Mouse (Mus musculus) cerebellum, postnatal 25 days (tissue): ENCODE data around the gene Mpv17.

Experiments
- DNase-seq, 2 experiments: peaks; one replicate each; pipeline ENCODE4 v3.0.0; 2021; ENCODE audit warnings: mixed read lengths in 2 of 2

The Mpv17 gene

DNA sequence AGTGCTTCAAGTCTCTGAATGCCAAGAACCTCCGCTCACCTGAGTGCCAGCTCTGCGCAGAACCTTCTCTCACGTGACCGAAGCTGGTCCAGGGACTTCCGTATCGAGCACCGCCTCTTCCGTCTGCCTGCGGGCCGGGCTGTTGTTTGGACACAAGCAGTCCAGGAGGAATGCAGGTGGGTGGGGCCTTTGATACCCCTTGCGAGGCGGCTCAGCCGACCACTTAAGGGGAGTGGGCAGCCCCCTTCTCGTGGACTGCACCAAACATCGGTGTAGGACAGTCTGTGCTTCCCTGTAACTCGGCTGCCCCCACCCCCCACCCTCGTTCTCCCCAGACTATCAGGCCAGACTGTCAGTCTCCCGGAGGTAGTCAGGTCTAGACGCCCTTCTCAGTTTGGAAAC is at the start of gene Mpv17:
Gene Mpv17, minus strand, starts transcription at position 100 of the 402 bp plus-strand sequence.
- peak; percentile 86 to 89 for DNase-seq

DNA sequence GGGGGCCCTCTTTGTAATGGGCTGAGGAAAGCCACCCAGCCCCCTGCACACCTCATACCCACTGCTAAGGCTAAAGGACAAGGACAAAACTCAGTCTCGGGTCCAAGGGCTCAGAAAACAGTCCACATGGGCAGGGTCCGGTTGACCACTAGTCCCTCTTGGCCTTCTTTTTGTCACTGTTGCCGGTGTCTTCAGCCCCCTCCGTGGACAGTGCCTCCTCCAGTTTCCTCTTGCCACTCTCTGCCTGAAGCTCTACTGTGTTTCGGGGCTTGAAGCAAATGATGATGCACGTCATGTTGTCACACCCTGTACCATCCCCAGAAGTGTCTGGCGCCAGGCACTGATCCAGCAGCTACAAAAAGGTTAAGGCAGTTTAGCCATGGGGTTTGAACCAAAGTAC is 48.9 kb upstream of the Mpv17 start:
- DNase-seq: peak in 1 of 2 experiments; percentile 26

DNA sequence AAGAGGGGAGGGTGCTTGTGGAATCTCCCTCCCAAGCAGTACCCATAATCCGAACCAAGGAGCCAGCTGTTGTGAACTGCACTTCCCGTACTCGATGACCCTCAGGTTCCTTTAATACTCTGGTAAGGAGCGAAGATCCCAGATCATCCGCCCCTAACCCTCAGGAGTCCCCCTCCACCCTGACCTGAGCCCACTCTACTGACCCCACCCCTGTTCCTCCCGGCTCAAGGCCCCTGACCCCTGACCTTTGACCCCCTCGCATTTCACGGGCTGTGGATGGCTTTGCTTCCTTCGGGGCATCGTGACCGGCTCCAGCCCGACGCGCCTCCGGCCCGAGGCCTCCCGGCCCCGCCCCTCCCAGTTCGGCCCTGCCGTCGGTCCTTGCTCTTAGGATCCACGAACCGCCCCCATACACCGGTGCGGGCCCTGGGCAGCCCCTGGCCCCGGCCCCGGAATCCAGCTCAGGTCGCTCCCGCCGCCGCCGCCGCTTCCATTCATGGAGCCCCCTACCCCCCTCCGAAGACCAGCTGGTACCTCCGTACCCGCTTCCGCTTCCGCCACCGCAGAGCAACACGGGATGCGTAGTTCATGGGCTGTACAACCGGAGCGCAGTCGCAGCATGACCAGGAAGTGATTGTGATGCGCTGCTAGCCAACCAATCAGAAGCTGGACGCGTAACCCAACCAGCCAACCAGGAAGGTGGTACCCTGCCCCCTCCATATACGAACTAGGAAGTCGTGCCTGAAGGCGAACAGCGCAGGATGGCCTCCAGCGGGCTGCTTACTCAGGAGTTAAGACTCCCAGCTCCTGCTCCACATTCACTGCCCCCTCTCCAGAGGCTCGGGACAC is 47.9 kb upstream of the Mpv17 start, which contains the start of gene Zfp513:
Gene Zfp513, minus strand, starts transcription at position 562 of the 849 bp plus-strand sequence.
- DNase-seq: peak; percentile 94 to 95

DNA sequence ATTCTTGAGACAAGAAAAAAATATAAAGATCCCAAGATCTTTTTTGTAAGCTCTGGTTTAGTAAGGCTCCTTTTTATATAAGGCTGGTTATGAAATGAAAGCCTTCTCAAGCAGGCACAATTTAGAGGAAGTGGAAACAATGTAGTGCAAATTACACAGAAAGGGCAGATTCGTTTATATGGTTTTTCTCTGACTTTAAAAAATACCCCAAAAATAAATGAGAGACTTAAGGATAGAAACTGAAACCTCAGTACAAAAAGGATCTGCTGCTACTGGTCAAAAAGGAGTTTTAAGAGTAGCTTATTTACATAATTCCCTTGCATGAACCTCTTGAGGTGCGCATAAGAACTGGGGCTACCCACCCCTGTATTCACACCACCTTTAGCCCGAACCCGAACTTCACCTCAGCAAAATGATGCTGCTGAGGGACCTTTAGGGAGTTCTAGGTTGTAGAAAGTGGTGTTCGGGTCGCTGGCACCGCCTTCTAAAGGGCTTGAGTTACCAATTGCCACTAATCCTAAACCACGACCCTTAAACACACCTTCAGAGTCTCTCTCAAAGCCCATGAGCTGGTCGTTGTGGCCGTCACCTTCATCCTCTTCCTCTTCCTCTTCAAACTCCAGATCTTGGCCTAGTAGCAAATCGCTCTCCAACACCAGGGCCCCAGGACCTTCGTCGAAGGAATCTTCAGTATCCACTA is 47.1 kb upstream of the Mpv17 start:
- no peak for DNase-seq

DNA sequence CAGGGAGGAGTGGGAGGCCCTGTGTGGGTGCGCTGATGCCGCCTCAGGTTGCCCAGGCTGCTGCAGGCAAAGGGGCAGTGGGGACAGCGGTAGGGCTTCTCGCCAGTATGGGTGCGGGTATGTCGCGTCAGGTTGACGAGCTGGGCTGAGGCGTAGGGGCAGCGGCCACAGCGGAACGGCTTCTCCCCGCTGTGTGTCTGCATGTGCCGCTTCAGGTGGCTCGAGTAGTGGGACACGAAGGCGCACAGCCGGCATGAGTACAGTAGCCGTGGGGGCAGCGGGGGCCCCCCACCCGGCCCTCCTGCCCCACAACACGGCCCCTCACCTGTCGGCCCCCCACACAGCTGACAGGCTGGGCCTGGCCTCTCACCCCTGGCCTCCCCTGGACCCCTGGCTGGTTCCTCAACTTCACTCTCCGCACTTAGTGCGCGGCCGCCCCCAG is 46.3 kb upstream of the Mpv17 start:
- DNase-seq: peak; percentile 36 to 54

DNA sequence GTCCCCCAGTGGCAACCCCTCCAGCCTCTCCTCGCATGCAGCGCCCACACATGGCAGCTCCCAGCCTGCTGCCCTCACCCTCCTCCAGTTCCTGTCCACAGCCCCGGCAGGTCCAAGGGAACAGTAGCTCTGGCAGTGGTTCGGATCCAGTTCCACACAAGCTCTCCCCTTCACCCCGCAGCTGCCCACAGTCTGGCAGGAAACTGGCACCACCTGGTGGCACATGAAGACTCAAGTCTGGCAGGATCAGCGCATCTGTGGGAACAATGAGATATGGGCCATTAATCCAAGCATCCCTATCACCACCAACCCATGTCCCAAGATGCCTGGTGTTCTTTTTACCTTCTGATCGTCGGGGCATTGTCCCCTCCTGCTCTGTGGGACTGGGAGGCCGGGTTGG is 45.8 kb upstream of the Mpv17 start:
- no peak for DNase-seq

DNA sequence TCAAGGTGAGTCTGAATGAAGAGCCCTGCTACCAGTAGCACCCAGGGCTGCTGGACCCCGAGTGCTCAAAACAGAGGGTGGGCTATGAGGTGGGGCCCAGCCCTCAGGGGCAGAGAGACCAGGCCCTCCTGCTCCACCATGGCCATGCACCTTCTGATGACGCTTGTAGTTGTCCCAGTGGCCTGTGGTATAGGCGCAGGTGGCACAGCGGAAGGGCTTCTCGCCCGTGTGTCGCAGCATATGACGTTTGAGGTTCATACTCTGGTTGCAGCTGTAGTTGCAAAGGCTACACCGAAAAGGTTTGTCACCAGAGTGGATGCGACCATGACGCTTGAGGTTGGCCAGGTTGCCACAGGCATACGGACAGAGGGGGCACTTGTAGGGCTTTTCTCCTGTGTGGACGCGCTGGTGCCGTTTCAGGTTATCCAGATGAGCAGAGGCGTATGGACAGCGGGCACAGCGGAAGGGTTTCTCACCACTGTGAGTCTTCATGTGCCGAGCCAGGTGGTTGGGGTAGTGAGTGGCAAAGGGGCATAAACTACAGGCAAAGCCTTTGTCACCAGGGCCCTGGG is 45.4 kb upstream of the Mpv17 start:
- DNase-seq: peak in 1 of 2 experiments; percentile 42

DNA sequence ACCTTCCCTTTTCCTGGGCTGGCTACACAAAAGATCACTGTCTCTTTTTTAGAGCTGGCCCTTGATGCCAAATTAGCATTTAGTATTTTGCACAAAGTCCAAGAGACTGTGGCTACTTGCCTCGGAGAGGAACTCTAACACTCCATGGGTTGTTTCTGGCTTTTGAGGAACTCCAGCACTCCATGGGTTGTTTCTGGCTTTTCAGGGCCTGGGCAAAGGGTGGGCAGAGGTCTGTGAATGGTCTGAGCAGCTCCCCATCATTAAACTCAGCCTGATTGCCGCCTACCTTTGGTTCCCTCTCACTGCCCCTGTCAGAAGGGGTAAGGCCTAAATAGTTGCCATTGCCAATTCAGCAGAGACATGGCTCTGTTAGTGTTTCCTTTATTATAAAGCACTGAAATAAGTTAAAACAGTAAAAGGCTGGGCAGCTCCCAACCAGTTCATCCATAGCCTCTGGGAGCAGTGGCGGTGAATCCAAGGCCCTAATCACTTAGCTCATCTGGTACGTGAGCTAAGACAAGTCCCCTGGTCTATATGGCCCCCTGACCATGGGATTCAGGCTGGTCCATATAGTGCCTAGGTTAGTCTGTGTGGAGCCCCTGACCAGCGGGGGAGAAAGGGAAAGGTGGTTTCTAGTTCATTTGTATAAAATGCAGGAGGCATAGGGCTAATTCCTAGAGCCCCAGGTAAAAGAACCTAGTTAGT is 44.7 kb upstream of the Mpv17 start:
- DNase-seq: no peak

DNA sequence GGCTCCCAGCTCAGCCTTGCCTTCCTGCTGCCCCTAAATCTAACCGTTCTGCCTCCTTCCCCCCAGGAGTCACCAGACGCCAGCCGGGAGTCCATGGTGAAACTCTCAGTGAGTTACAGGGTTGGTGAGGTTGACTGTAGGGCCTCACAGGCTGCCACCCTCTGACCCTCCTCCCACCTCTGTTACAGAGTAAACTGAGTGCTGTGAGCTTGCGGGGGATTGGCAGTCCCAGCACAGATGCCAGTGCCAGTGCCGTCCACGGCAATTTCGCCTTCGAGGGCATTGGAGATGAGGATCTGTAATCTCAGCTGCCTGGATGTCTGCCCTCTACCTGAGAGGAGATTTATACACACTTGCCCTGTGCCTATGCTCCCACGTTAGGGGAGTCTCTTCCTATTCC is 44.1 kb upstream of the Mpv17 start:
- peak in 1 of 2 experiments; percentile 24 for DNase-seq

DNA sequence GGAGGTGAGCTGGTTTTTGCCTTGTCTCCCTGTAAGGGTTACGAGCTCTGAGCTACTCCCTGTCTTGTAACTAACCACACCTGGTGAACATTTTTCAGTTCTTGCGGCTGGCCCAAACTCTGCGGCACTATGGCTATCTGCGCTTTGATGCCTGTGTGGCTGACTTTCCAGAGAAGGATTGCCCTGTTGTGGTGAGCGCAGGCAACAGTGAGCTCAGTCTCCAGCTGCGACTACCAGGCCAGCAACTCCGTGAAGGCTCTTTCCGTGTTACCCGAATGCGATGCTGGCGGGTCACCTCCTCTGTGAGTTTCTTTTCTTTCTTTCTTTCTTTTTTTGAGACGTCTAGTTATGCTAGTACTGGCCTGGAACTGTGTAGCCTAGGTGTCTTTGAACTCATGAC is 43.0 kb upstream of the Mpv17 start:
- peak in 1 of 2 experiments; percentile 13 for DNase-seq

DNA sequence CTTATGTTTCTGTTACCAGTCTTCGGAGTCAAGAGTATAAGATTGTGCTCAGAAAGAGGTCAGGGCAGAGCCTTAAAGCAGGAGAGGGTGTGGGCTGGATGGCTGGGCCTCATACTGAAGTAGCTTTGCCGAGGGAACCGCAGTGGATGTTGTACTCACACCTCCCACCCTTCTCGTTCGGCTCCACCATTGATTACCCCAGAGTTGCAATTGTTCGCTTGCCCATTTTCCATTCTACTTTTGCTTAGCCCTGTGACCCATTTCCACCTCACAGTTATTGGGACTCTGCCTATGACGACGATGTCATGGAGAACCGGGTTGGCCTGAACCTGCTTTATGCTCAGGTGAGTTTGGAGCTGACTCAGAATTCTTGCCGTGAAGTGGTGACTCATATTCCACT is 42.2 kb upstream of the Mpv17 start:
- no peak for DNase-seq

DNA sequence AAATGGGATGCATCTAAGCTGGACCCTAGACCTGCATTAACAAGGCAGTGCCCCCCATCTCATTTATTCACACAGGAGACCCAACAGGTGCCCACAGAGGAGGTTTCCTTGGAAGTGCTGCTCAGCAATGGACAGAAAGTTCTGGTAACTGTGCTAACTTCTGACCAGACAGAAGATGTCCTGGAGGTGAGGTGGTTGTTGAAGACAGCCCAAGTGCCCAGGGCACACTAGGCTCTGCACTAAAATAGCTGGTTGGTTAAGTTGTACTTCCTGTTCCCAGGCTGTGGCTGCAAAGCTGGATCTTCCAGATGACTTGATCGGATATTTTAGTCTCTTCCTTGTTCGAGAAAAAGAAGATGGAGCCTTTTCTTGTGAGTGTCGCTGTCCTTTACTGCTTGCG is 41.6 kb upstream of the Mpv17 start:
- no peak for DNase-seq

DNA sequence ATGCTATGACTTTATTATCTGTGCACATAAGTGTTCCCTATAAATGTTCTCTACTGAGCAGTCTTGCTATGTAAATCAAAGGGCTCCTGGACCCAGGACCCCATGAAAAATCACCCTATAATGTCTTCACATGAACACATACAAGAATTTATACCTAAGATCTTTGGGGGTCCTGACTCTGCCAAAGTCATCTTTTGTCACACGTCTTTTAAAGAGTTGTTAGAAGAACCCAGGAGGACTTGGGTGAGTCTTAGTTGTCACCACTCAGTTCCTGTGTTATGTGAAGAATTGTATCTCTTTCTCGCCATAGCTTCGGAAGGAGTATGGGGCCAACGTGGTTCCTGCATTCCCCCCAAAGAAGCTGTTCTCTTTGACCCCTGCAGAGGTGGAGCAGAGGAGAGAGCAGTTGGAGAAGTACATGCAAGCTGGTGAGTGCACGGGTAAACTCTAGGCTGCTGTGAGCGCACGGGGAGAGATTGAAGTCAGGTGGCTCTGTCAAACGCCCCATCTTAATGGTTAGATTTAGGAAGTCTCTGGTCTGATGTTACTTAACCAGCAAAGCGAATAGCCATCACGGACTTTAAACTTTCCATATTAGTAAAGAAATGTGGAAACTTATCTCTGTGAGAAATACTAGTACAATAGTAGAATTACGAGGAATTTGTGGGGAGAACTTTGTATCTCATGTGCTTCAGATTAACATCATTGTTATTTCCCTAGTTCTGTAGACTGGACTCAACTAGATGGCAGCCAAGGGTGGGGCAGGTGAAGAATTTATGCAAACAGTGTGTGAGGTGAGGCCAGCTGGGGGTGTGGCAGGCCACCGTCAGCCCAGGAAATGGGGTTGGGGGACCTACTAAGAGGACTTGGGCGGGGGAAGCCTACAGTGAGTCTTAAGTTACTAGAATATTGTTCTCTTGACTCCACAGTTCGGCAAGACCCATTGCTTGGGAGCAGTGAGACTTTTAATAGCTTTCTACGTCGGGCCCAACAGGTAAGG is 40.7 kb upstream of the Mpv17 start:
- DNase-seq: peak in 1 of 2 experiments; percentile 16

DNA sequence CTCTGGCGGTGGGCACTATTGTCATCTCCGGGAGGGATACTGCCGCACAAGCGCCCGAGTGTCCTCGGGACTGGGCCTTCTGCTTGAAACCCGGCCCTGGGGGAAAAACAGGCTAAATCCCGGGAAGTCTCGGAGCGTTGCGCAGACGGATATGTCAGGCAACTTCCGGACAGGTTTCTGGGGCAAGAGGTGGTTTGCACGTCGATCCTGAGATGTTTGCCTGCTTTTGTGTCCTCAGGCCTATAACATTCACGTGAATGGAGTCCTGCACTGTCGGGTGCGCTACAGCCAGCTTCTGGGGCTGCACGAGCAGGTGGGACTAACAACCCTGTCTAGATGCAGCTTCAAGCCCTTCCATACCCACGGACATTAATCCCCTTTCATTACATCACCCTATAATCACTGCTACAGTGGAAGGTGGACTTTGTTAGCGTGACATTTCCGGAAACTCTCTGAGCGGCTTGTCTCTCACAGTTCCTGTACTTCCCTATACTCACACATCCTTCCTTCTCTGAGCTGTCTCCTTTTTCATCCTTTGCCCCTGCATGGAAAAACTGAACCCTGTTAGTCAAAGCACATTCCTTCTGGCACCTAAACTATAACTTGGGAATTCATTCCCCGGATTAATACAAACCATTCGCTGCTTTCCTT is 39.7 kb upstream of the Mpv17 start:
- DNase-seq: no peak

DNA sequence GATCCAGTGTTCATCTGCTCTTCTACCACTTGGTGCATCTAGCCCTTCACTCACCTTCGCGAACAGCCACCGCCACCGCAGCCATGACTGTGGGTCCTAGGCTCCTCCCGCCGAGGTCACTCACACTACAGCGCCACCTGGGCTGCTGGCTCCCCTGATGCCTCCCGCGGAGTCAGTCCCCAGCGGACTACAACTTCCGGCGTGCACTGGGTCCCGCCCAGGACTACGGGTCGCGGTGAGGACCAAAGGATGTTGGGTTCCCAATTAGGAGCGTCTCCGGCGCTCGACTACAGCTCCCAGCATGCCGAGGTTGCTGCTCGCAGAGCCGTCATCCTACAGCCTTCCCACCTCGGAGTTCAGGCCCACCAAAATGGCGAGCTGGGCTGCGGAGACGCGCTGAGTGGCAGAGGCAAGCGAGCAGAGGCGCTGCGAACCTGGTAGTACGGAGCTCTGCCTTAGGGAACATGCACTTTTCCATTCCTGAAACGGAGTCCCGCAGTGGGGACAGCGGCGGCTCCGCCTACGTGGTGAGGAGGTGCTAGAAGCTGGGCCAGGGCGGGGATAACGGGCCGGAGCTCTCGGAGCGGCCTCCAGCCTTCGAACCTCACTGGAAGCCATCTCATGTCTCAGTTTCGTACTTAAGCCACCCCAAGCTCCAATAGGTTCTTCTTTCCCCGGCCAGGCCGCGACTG is 39.0 kb upstream of the Mpv17 start, which contains the start of the genes Snx17 and Eif2b4:
Gene Snx17, plus strand, starts transcription at position 289 of the 692 bp plus-strand sequence.
Gene Eif2b4, minus strand, starts transcription at position 492 of the 692 bp plus-strand sequence.
- peak; percentile 100 for DNase-seq

DNA sequence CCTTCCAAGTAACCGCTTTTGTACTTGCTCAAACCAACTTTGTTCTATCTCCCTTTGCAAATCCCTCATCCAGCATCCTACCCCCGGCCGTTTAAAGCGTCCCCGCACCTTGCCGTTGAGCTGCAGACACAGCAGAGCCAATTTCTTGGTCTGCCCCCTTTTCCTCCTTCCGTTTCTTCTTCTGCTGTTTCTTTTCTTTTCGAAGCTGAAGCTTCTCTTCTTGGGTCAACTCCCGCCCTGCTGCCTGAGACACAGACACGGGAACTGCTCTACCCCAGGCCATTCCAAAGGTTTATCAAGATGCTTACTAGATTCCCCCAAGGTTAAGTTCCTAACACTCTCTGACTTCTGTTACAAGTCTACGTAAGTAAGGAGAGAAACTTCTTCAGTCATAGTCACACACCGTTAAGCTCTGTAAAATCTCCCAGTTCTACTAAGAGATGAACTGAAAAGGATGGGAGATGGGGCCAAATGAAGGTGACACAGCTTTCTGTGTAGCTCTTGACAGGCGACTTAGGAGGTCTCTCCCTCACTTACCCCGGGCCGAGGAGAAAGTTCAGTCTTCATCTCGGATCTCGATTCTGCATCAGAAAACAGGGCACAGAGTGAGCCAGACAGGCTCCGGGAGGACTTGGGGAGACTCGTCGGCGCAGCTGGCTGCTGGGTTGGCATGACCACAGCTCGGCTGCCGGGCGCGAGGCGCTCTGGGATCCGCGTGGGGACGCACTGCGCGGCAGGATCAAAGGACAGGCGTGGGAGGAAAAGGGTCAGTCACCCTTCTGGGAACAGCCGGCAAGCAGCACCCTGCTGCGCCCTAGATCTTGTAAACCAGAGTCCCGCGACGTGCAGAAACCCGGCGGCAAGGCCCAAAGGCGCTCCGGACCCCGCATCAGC is 38.2 kb upstream of the Mpv17 start:
- DNase-seq: no peak

DNA sequence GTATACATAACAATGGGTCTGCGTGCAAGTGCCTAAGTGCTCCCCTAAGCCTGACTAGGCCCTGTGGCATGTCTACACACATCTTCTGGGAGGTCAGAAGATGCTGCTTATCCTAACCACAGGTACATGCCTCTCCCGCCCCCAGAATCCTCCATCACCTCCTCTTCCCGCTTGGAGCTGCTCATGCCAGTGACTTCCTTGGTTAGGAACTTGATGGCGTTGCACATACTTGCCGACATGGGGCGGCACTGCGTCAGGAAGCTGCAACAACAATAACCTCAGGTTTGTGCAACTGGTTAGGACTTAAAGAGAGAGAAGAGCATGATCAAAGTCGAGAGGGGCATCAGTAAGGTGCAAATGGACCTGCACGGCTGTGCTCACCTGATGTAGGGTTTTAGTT is 36.1 kb upstream of the Mpv17 start:
- no peak for DNase-seq

DNA sequence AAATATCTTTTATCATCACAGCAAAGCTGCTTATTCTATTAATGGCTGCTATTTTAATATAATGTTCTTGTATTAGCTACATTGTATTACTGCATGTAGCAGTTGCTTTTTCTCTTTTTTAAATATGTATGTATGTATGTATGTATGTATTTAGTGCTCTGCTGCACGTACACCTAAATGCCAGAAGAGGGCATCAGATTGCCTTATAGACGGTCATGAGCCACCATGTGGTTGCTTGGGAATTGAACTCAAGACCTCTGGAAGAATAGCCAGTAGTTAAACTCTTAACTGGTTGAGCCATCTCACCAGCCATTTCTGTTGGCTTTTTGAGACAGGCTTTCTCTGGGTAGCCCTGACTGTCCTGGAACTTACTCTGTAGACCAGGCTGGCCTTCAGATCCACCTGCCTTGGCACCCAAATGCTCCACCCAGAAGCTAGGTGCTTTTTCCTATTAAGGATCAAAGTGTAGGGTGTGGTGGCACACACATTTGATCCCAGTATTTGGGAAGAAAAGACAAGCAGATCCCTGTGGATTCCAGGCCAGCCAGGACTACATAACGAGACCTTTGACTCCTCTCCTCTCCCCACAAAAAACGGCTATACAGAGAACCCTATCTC is 34.3 kb upstream of the Mpv17 start:
- DNase-seq: no peak

DNA sequence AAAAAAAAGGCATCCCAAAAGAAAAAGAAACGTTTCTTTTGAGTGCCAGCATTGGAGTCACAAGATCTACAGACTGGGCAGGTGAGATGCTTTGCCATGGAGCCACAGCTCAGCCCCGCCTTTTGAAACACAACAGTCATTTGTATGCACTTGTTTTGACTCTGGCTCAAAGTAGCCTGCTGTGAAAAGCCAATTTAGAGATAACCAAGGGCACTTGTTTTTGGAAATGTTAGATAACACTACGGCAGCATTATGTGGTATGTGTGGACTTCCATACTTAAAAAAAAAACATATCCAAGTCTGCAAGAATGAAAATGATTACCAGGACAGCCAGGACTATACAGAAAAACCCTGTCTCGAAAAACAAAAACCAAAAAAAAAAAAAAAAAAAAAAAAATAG is 29.6 kb upstream of the Mpv17 start:
- no peak for DNase-seq
